Comparison of ENCODE assay signal across 31 mouse cellular contexts in genomic region chr8:106132356-106132755, GRCm38 (mm10). TPM values are rescaled to one million over a fixed set of nuclear protein-coding genes. Genes with fewer than 3 reads are reported as not detected.
DNase-seq lines count a peak whose midpoint lies in the region; ATAC-seq and TF ChIP-seq lines count a peak whose summit lies in the region.
"Had no signal": no experiment of that assay in that cellular context is flagged by ENCODE, and none has a peak within 500 bp of the region (broad histone marks: within the 10 kb centered on the region; RNA-seq: fewer than 3 reads in every experiment).

No protein-coding gene starts in this region.

- H3K36me3 ChIP-seq in heart, embryonic 10.5 days: peaks cover 52% of the 10 kb centered on the region
- H3K36me3 ChIP-seq in megakaryocyte, embryonic 14.5 days (replicated peaks; ENCODE audit: low read length): peaks cover 64% of the 10 kb centered on the region
- peaks cover 72% of the 10 kb centered on the region for H3K36me3 ChIP-seq in E14TG2a.4 (ENCODE audit: insufficient read depth, low read length)
- peaks cover 51% of the 10 kb centered on the region for H3K36me3 ChIP-seq in hindbrain, embryonic 13.5 days
- peaks cover 35% of the 10 kb centered on the region for H3K36me3 ChIP-seq in hindbrain, embryonic 12.5 days

- DNase-seq in heart, embryonic 10.5 days (ENCODE audit: low spot score): peak; percentile 71
- DNase-seq in heart, postnatal 4 days: no peak
- DNase-seq: adrenal gland, adult 2 months; adrenal gland, postnatal 10 days; adrenal gland, postnatal 25 days; B cell, adult 2 months; cerebellum, adult 11 months; cerebellum, adult 18-20 months; cerebellum, adult 8-10 months; cerebellum, adult 9-11 months; cerebellum, postnatal 14 days; cerebellum, postnatal 36 days; embryo, embryonic 11 days had no signal

- H3K9ac ChIP-seq in hindbrain, embryonic 13.5 days: no peak overlapping the region
- no peak overlapping the region for H3K9ac ChIP-seq in hindbrain, embryonic 12.5 days
- H3K9ac ChIP-seq: embryonic facial prominence, embryonic 13.5 days; embryonic facial prominence, embryonic 15.5 days; forebrain, embryonic 12.5 days had no signal

- peaks cover 52% of the 10 kb centered on the region for H3K27me3 ChIP-seq in heart, embryonic 10.5 days (ENCODE audit: insufficient read depth, poor library complexity, severe bottlenecking)
- H3K27me3 ChIP-seq in megakaryocyte, embryonic 14.5 days (replicated peaks): peaks cover 30% of the 10 kb centered on the region
- peaks cover 35% of the 10 kb centered on the region for H3K27me3 ChIP-seq in E14TG2a.4 (ENCODE audit: insufficient read depth, low read length)
- H3K27me3 ChIP-seq in hindbrain, embryonic 13.5 days: peaks cover 53% of the 10 kb centered on the region
- H3K27me3 ChIP-seq in hindbrain, embryonic 12.5 days: peaks cover 49% of the 10 kb centered on the region
- H3K27me3 ChIP-seq: CH12.LX, Patski had no signal

- H3K27ac ChIP-seq in heart, embryonic 10.5 days: no peak overlapping the region
- no peak overlapping the region for H3K27ac ChIP-seq in hindbrain, embryonic 13.5 days
- no peak overlapping the region for H3K27ac ChIP-seq in hindbrain, embryonic 12.5 days
- H3K27ac ChIP-seq: embryonic facial prominence, embryonic 13.5 days; embryonic facial prominence, embryonic 15.5 days; forebrain, embryonic 10.5 days; forebrain, embryonic 12.5 days had no signal

- WGBS in heart, embryonic 10.5 days: 89% methylated on average over 11 of the region's 11 CpGs
- 90% methylated on average over 11 of the region's 11 CpGs for WGBS in hindbrain, embryonic 13.5 days
- WGBS in hindbrain, embryonic 12.5 days: 90% methylated on average over 11 of the region's 11 CpGs

- no peak for ATAC-seq in megakaryocyte, adult 5-6 weeks (ENCODE audit: poor library complexity, severe bottlenecking)
- peak; percentile 36 for ATAC-seq in granulocyte monocyte progenitor cell, adult 5-6 weeks (replicated peaks; ENCODE audit: poor library complexity, severe bottlenecking)
- ATAC-seq in hindbrain, embryonic 13.5 days (ENCODE audit: low FRiP score): no peak
- no peak for ATAC-seq in hindbrain, embryonic 12.5 days (ENCODE audit: low FRiP score)
- ATAC-seq: activated CD4-positive, CD25-positive, alpha-beta regulatory T cell, adult 4 months; CD4-positive, CD25-positive, alpha-beta regulatory T cell, adult 4 months; forebrain, embryonic 14.5 days; forebrain, embryonic 16.5 days; Patski had no signal

- TF ChIP-seq CTCF in E14TG2a.4 (conservative IDR thresholded peaks at IDR 0.05; ENCODE audit: low read length): no peak

- H3K4me2 ChIP-seq in hindbrain, embryonic 13.5 days: no peak overlapping the region
- no peak overlapping the region for H3K4me2 ChIP-seq in hindbrain, embryonic 12.5 days (replicated peaks)
- H3K4me2 ChIP-seq: embryonic facial prominence, embryonic 13.5 days; embryonic facial prominence, embryonic 15.5 days; forebrain, embryonic 12.5 days had no signal

- peaks cover 28% of the 10 kb centered on the region for H3K4me1 ChIP-seq in heart, embryonic 10.5 days
- H3K4me1 ChIP-seq in megakaryocyte, embryonic 14.5 days: peaks cover 81% of the 10 kb centered on the region
- peaks cover 52% of the 10 kb centered on the region for H3K4me1 ChIP-seq in E14TG2a.4 (replicated peaks; ENCODE audit: low read depth, low read length)
- H3K4me1 ChIP-seq in hindbrain, embryonic 13.5 days (replicated peaks): peaks cover 19% of the 10 kb centered on the region
- H3K4me1 ChIP-seq in hindbrain, embryonic 12.5 days: peaks cover 19% of the 10 kb centered on the region

- no peaks in the 10 kb centered on the region for H3K9me3 ChIP-seq in heart, embryonic 10.5 days
- no peaks in the 10 kb centered on the region for H3K9me3 ChIP-seq in megakaryocyte, embryonic 14.5 days
- no peaks in the 10 kb centered on the region for H3K9me3 ChIP-seq in E14TG2a.4 (ENCODE audit: low read length)
- H3K9me3 ChIP-seq in hindbrain, embryonic 13.5 days: no peaks in the 10 kb centered on the region
- no peaks in the 10 kb centered on the region for H3K9me3 ChIP-seq in hindbrain, embryonic 12.5 days (replicated peaks)
- H3K9me3 ChIP-seq: embryonic facial prominence, embryonic 13.5 days; embryonic facial prominence, embryonic 15.5 days; forebrain, embryonic 10.5 days; forebrain, embryonic 12.5 days had no signal

- H3K4me3 ChIP-seq in heart, embryonic 10.5 days: no peak overlapping the region
- H3K4me3 ChIP-seq in megakaryocyte, embryonic 14.5 days (replicated peaks): peak overlapping the region; percentile 20
- H3K4me3 ChIP-seq in E14TG2a.4 (replicated peaks; ENCODE audit: low read length): peak overlapping the region; percentile 67
- H3K4me3 ChIP-seq in hindbrain, embryonic 13.5 days: no peak overlapping the region
- H3K4me3 ChIP-seq in hindbrain, embryonic 12.5 days: no peak overlapping the region
- H3K4me3 ChIP-seq: embryonic facial prominence, embryonic 13.5 days; embryonic facial prominence, embryonic 15.5 days; erythroblast, embryonic 14.5 days; forebrain, embryonic 10.5 days; forebrain, embryonic 12.5 days had no signal

RNA-seq across cellular contexts. Expression of gene Esrp2, which starts 4.4 kb away (rescaled TPM):
- 2.4 and 5.4 TPM in 2 replicates for polyA plus RNA-seq in heart, embryonic 10.5 days (2016; fragmentation: Nextera tagmentation; extraction: Ambion mirVana)
- under 1 TPM; 0.54 to 0.91 TPM for total RNA-seq in heart, postnatal 4 days (2021)
- polyA plus RNA-seq in megakaryocyte, embryonic 14.5 days (2012; ENCODE audit: insufficient read depth, low replicate concordance): 1.6 and 7.5 TPM in 2 replicates
- not detected in 2 replicates for total RNA-seq in megakaryocyte, adult 5-6 weeks (2015)
- not detected in 2 replicates for total RNA-seq in megakaryocyte, adult 5-6 weeks (2017)
- not detected in 2 replicates for total RNA-seq in granulocyte monocyte progenitor cell, adult 5-6 weeks (2014; fragmentation: Nextera tagmentation)
- total RNA-seq in granulocyte monocyte progenitor cell, adult 5-6 weeks (2017): not detected in 2 replicates
- 0.14 and 0.26 TPM in 2 replicates for polyA plus RNA-seq in hindbrain, embryonic 13.5 days (2015; fragmentation: Nextera tagmentation; extraction: Ambion mirVana)
- polyA plus RNA-seq in hindbrain, embryonic 12.5 days (2016; fragmentation: Nextera tagmentation; extraction: Ambion mirVana): 2.6 and 2.9 TPM in 2 replicates
- total RNA-seq: common myeloid progenitor, adult 5-6 weeks had no signal
- polyA plus RNA-seq: CD4-positive, CD25-positive, alpha-beta regulatory T cell, adult 4 months had no signal

RNA-seq across cellular contexts. Expression of gene Pla2g15, which starts 17.8 kb away (rescaled TPM):
- polyA plus RNA-seq in heart, embryonic 10.5 days (2016; fragmentation: Nextera tagmentation; extraction: Ambion mirVana): 10.6 and 13.6 TPM in 2 replicates
- total RNA-seq in heart, postnatal 4 days (2021): 1 to 10 TPM; 4.2 to 4.9 TPM
- polyA plus RNA-seq in megakaryocyte, embryonic 14.5 days (2012; ENCODE audit: insufficient read depth, low replicate concordance): 16.9 and 32.0 TPM in 2 replicates
- total RNA-seq in megakaryocyte, adult 5-6 weeks (2015): 13.8 and 15.8 TPM in 2 replicates
- 12.9 and 15.8 TPM in 2 replicates for total RNA-seq in megakaryocyte, adult 5-6 weeks (2017)
- 22.9 and 35.4 TPM in 2 replicates for total RNA-seq in granulocyte monocyte progenitor cell, adult 5-6 weeks (2014; fragmentation: Nextera tagmentation)
- total RNA-seq in granulocyte monocyte progenitor cell, adult 5-6 weeks (2017): 12.9 and 17.9 TPM in 2 replicates
- 20.0 and 22.3 TPM in 2 replicates for polyA plus RNA-seq in hindbrain, embryonic 13.5 days (2015; fragmentation: Nextera tagmentation; extraction: Ambion mirVana)
- 18.2 and 20.1 TPM in 2 replicates for polyA plus RNA-seq in hindbrain, embryonic 12.5 days (2016; fragmentation: Nextera tagmentation; extraction: Ambion mirVana)

RNA-seq across cellular contexts. Expression of gene Slc7a6, which starts 36.3 kb away (rescaled TPM):
- polyA plus RNA-seq in heart, embryonic 10.5 days (2016; fragmentation: Nextera tagmentation; extraction: Ambion mirVana): 47.3 and 67.8 TPM in 2 replicates
- 10 to 100 TPM; 17.1 to 18.9 TPM for total RNA-seq in heart, postnatal 4 days (2021)
- 3.1 and 3.6 TPM in 2 replicates for polyA plus RNA-seq in megakaryocyte, embryonic 14.5 days (2012; ENCODE audit: insufficient read depth, low replicate concordance)
- 9.7 and 10.3 TPM in 2 replicates for total RNA-seq in megakaryocyte, adult 5-6 weeks (2015)
- total RNA-seq in megakaryocyte, adult 5-6 weeks (2017): 7.6 and 9.4 TPM in 2 replicates
- total RNA-seq in granulocyte monocyte progenitor cell, adult 5-6 weeks (2014; fragmentation: Nextera tagmentation): 29.6 and 30.3 TPM in 2 replicates
- total RNA-seq in granulocyte monocyte progenitor cell, adult 5-6 weeks (2017): 21.9 and 31.5 TPM in 2 replicates
- polyA plus RNA-seq in hindbrain, embryonic 13.5 days (2015; fragmentation: Nextera tagmentation; extraction: Ambion mirVana): 66.4 and 71.4 TPM in 2 replicates
- 55.8 and 60.8 TPM in 2 replicates for polyA plus RNA-seq in hindbrain, embryonic 12.5 days (2016; fragmentation: Nextera tagmentation; extraction: Ambion mirVana)

Comparison
In these comparisons a context has a peak if more than half of its experiments do, and no peak if none do; other contexts are left out.
1. H3K4me3 ChIP-seq: peak in megakaryocyte, embryonic 14.5 days (single experiment) and E14TG2a.4 (single experiment); none in heart, embryonic 10.5 days (single experiment), hindbrain, embryonic 13.5 days (single experiment) and hindbrain, embryonic 12.5 days (single experiment).
2. RNA of gene Slc7a6, which starts 36.3 kb away (polyA plus RNA-seq): 66.4 to 71.4 TPM in hindbrain, embryonic 13.5 days, 47.3 to 67.8 TPM in heart, embryonic 10.5 days and 55.8 to 60.8 TPM in hindbrain, embryonic 12.5 days; 3.1 to 3.6 TPM in megakaryocyte, embryonic 14.5 days; every median in the first group is over 10 times any median in the second.